Mouse (Mus musculus) CD4-positive, CD25-positive, alpha-beta regulatory T cell (primary cell): ENCODE data around the gene Zbtb33. TPM values are rescaled to one million over a fixed set of nuclear protein-coding genes. Genes with fewer than 3 reads are reported as not detected.

Experiments
- polyA plus RNA-seq: library from polyadenylated mRNA; unstranded; fragments of 100-300 nt; shearing (Covaris generic); gene quantifications from one replicate; pipeline ENCODE4 v1.2.1, GENCODE M21; 2017

Zbtb33 gene
- polyA plus RNA-seq: 2.0 TPM

GRCm38 (mm10) chrX:38189552-38190457 lies at the start of gene Zbtb33:
Gene Zbtb33 (plus strand): TSS chrX:38189793.

Other genes starting within 250 kb of the Zbtb33 start
- gene Btg1-ps1, start 171.0 kb upstream of the Zbtb33 start, polyA plus RNA-seq: not detected
- not detected for gene Btg1-ps2, start 146.7 kb upstream of the Zbtb33 start, polyA plus RNA-seq
- gene Rhox10, start 123.3 kb upstream of the Zbtb33 start, polyA plus RNA-seq: not detected
- not detected for gene Rhox11, start 104.7 kb upstream of the Zbtb33 start, polyA plus RNA-seq
- not detected for gene Rhox12, start 78.9 kb upstream of the Zbtb33 start, polyA plus RNA-seq
- gene Rhox13, start 68.6 kb upstream of the Zbtb33 start, polyA plus RNA-seq: not detected
- 0.73 TPM for gene Tmem255a, start 62.6 kb downstream of the Zbtb33 start, polyA plus RNA-seq
- gene Atp1b4, start 126.4 kb downstream of the Zbtb33 start, polyA plus RNA-seq: not detected